Mouse (Mus musculus): ENCODE results near the gene Tspan5. TPM values are rescaled to one million over a fixed set of nuclear protein-coding genes. Genes with fewer than 3 reads are reported as not detected.

Tspan5 gene
- polyA plus RNA-seq, 1 experiment: 36.4 TPM

GRCm38 (mm10) chr3:138856946-138857345, 115.0 kb downstream of the Tspan5 start:
- 94% methylated on average over 4 of the region's 4 CpGs for WGBS
- H3K27ac ChIP-seq (ENCODE audit: insufficient read depth, low read depth, low read length): no peak overlapping the region
- H3K27me3 ChIP-seq (ENCODE audit: control insufficient read depth, insufficient read depth, low read length): no peaks in the 10 kb centered on the region
- H3K36me3 ChIP-seq (ENCODE audit: control insufficient read depth, insufficient read depth, low read length): no peaks in the 10 kb centered on the region
- TF ChIP-seq POLR2A (IDR thresholded peaks at IDR 0.05; ENCODE audit: low read depth, low read length) (no peak), CTCF (IDR thresholded peaks at IDR 0.05; ENCODE audit: extremely low read depth, insufficient read length, insufficient replicate concordance, low read depth, low read length) (no peak)
- H3K4me1 ChIP-seq (ENCODE audit: control insufficient read depth, insufficient read depth, insufficient read length, low read length): no peaks in the 10 kb centered on the region; the same call in 1 of the 2 replicates
- no peak overlapping the region for H3K4me3 ChIP-seq (ENCODE audit: low read depth, low read length)

- Histone ChIP-seq H3K27me3 (ENCODE audit: control insufficient read depth, insufficient read depth, low read length) (no peaks in the 10 kb centered on the region), H3K27ac (ENCODE audit: insufficient read depth, low read depth, low read length) (no peak overlapping the region), H3K4me3 (ENCODE audit: low read depth, low read length) (no peak overlapping the region), H3K4me1 (ENCODE audit: control insufficient read depth, insufficient read depth, insufficient read length, low read length) (no peaks in the 10 kb centered on the region), H3K36me3 (ENCODE audit: control insufficient read depth, insufficient read depth, low read length) (no peaks in the 10 kb centered on the region)
- TF ChIP-seq POLR2A (IDR thresholded peaks at IDR 0.05; ENCODE audit: low read depth, low read length): no peak
- TF ChIP-seq CTCF (IDR thresholded peaks at IDR 0.05; ENCODE audit: extremely low read depth, insufficient read length, insufficient replicate concordance, low read depth, low read length): no peak
- 64% methylated on average over 12 of the region's 12 CpGs for WGBS
Measured at GRCm38 (mm10) chr3:138857805-138858546, 116.0 kb downstream of the Tspan5 start.

- no peaks in the 10 kb centered on the region for H3K27me3 ChIP-seq (ENCODE audit: control insufficient read depth, insufficient read depth, low read length)
- no peak overlapping the region for H3K27ac ChIP-seq (ENCODE audit: insufficient read depth, low read depth, low read length)
- TF ChIP-seq POLR2A (IDR thresholded peaks at IDR 0.05; ENCODE audit: low read depth, low read length) (no peak), CTCF (IDR thresholded peaks at IDR 0.05; ENCODE audit: extremely low read depth, insufficient read length, insufficient replicate concordance, low read depth, low read length) (no peak)
- no peaks in the 10 kb centered on the region for H3K36me3 ChIP-seq (ENCODE audit: control insufficient read depth, insufficient read depth, low read length)
- WGBS: 92% methylated on average over 6 of the region's 6 CpGs
- no peak overlapping the region for H3K4me3 ChIP-seq (ENCODE audit: low read depth, low read length)
- H3K4me1 ChIP-seq (ENCODE audit: control insufficient read depth, insufficient read depth, insufficient read length, low read length): no peaks in the 10 kb centered on the region
Measured at GRCm38 (mm10) chr3:138858649-138859048, 116.7 kb downstream of the Tspan5 start.

GRCm38 (mm10) chr3:138859166-138859565, 117.2 kb downstream of the Tspan5 start:
- no peak overlapping the region for H3K27ac ChIP-seq (ENCODE audit: insufficient read depth, low read depth, low read length)

GRCm38 (mm10) chr3:138859666-138860065, 117.7 kb downstream of the Tspan5 start:
- no peaks in the 10 kb centered on the region for H3K27me3 ChIP-seq (ENCODE audit: control insufficient read depth, insufficient read depth, low read length)
- TF ChIP-seq POLR2A (IDR thresholded peaks at IDR 0.05; ENCODE audit: low read depth, low read length): no peak
- TF ChIP-seq CTCF (IDR thresholded peaks at IDR 0.05; ENCODE audit: extremely low read depth, insufficient read length, insufficient replicate concordance, low read depth, low read length): no peak
- H3K27ac ChIP-seq (ENCODE audit: insufficient read depth, low read depth, low read length): no peak overlapping the region
- no peak overlapping the region for H3K4me3 ChIP-seq (ENCODE audit: low read depth, low read length)
- WGBS: 74% methylated on average over 8 of the region's 8 CpGs
- H3K36me3 ChIP-seq (ENCODE audit: control insufficient read depth, insufficient read depth, low read length): no peaks in the 10 kb centered on the region
- no peaks in the 10 kb centered on the region for H3K4me1 ChIP-seq (ENCODE audit: control insufficient read depth, insufficient read depth, insufficient read length, low read length)

More at GRCm38 (mm10) chr3:138859166-138859565, 117.2 kb downstream of the Tspan5 start:
- H3K27me3 ChIP-seq (ENCODE audit: control insufficient read depth, insufficient read depth, low read length): no peaks in the 10 kb centered on the region
- TF ChIP-seq POLR2A (IDR thresholded peaks at IDR 0.05; ENCODE audit: low read depth, low read length): no peak
- no peak for TF ChIP-seq CTCF (IDR thresholded peaks at IDR 0.05; ENCODE audit: extremely low read depth, insufficient read length, insufficient replicate concordance, low read depth, low read length)
- WGBS: 93% methylated on average over 8 of the region's 8 CpGs
- H3K4me3 ChIP-seq (ENCODE audit: low read depth, low read length): no peak overlapping the region
- H3K4me1 ChIP-seq (ENCODE audit: control insufficient read depth, insufficient read depth, insufficient read length, low read length): no peaks in the 10 kb centered on the region
- no peaks in the 10 kb centered on the region for H3K36me3 ChIP-seq (ENCODE audit: control insufficient read depth, insufficient read depth, low read length)

- no peaks in the 10 kb centered on the region for H3K36me3 ChIP-seq (ENCODE audit: control insufficient read depth, insufficient read depth, low read length)
- H3K27ac ChIP-seq (ENCODE audit: insufficient read depth, low read depth, low read length): no peak overlapping the region
- no peaks in the 10 kb centered on the region for H3K4me1 ChIP-seq (ENCODE audit: control insufficient read depth, insufficient read depth, insufficient read length, low read length)
- TF ChIP-seq CTCF (IDR thresholded peaks at IDR 0.05; ENCODE audit: extremely low read depth, insufficient read length, insufficient replicate concordance, low read depth, low read length) (no peak), POLR2A (IDR thresholded peaks at IDR 0.05; ENCODE audit: low read depth, low read length) (no peak)
- H3K27me3 ChIP-seq (ENCODE audit: control insufficient read depth, insufficient read depth, low read length): no peaks in the 10 kb centered on the region
- no peak overlapping the region for H3K4me3 ChIP-seq (ENCODE audit: low read depth, low read length)
- 44% methylated on average over 11 of the region's 11 CpGs for WGBS
Measured at GRCm38 (mm10) chr3:138860257-138860760, 118.3 kb downstream of the Tspan5 start.

GRCm38 (mm10) chr3:138861032-138861431, 119.0 kb downstream of the Tspan5 start:
- H3K27me3 ChIP-seq (ENCODE audit: control insufficient read depth, insufficient read depth, low read length): no peaks in the 10 kb centered on the region
- TF ChIP-seq POLR2A (IDR thresholded peaks at IDR 0.05; ENCODE audit: low read depth, low read length) (no peak), CTCF (IDR thresholded peaks at IDR 0.05; ENCODE audit: extremely low read depth, insufficient read length, insufficient replicate concordance, low read depth, low read length) (no peak)
- H3K27ac ChIP-seq (ENCODE audit: insufficient read depth, low read depth, low read length): no peak overlapping the region
- 51% methylated on average over 9 of the region's 9 CpGs for WGBS
- no peaks in the 10 kb centered on the region for H3K36me3 ChIP-seq (ENCODE audit: control insufficient read depth, insufficient read depth, low read length)
- H3K4me3 ChIP-seq (ENCODE audit: low read depth, low read length): no peak overlapping the region
- no peaks in the 10 kb centered on the region for H3K4me1 ChIP-seq (ENCODE audit: control insufficient read depth, insufficient read depth, insufficient read length, low read length)
